Mouse (Mus musculus) myocyte (in vitro differentiated cells): ENCODE data around the gene Ankrd52. TPM values are rescaled to one million over a fixed set of nuclear protein-coding genes. Genes with fewer than 3 reads are reported as not detected.

Source experiments
- H3K27me3 ChIP-seq: one replicate; pipeline ENCODE4 v1.6.1; 2011; ENCODE audit not compliant: control insufficient read depth, insufficient read depth, insufficient read length
- H3K36me3 ChIP-seq: one replicate; pipeline ENCODE4 v1.6.1; 2011; ENCODE audit not compliant: control insufficient read depth, insufficient read depth
- H3K4me2 ChIP-seq: one replicate; pipeline ENCODE4 v1.6.1; 2011; ENCODE audit warnings: low read depth, control low read depth
- H3K4me3 ChIP-seq: one replicate; pipeline ENCODE4 v1.5.1; 2011; ENCODE audit warnings: mild to moderate bottlenecking, control low read depth, moderate library complexity
- H3K79me2 ChIP-seq: one replicate; pipeline ENCODE4 v1.6.1; 2011; ENCODE audit not compliant: control insufficient read depth, insufficient read depth
- H3ac ChIP-seq: one replicate; pipeline ENCODE4 v1.6.1; 2011; ENCODE audit not compliant: control insufficient read depth, insufficient read length
- CEBPB ChIP-seq: IDR thresholded peaks from 2 replicates; pipeline ENCODE4 v1.6.1; 2011; ENCODE audit warnings: mild to moderate bottlenecking, moderate library complexity; ENCODE audit not compliant: poor library complexity, insufficient read depth, severe bottlenecking
- E2F4 ChIP-seq: IDR thresholded peaks from one replicate; pipeline ENCODE4 v1.6.1; 2011; ENCODE audit warnings: mild to moderate bottlenecking, control low read depth, moderate library complexity; ENCODE audit not compliant: insufficient read depth
- MAX ChIP-seq: IDR thresholded peaks from one replicate; pipeline ENCODE4 v1.6.1; 2011; ENCODE audit warnings: low read depth, mild to moderate bottlenecking, control low read depth
- MYOD1 ChIP-seq, 3 experiments: IDR thresholded peaks; one replicate each; pipeline ENCODE4 v1.6.1; 2011; ENCODE audit warnings: control low read depth in 2 of 3, low read depth in 2 of 3, mild to moderate bottlenecking in 2 of 3, moderate library complexity in 1 of 3; ENCODE audit not compliant: insufficient read length in 2 of 3, control insufficient read depth in 1 of 3
- MYOG ChIP-seq, 3 experiments: IDR thresholded peaks; one replicate each; pipeline ENCODE4 v1.6.1; 2011; ENCODE audit warnings: control low read depth in 2 of 3, low read depth in 2 of 3, mild to moderate bottlenecking in 2 of 3; ENCODE audit not compliant: insufficient read length in 2 of 3, control insufficient read depth in 1 of 3, insufficient read depth in 1 of 3
- POLR2A ChIP-seq: IDR thresholded peaks from one replicate; pipeline ENCODE4 v1.6.1; 2011; ENCODE audit warnings: low read depth, mild to moderate bottlenecking, control low read depth, moderate library complexity; ENCODE audit not compliant: insufficient read length
- POLR2AphosphoS2 ChIP-seq: IDR thresholded peaks from one replicate; pipeline ENCODE4 v1.6.1; 2011; ENCODE audit warnings: low read depth, control low read depth; ENCODE audit not compliant: insufficient read length
- REST ChIP-seq: IDR thresholded peaks from one replicate; pipeline ENCODE4 v1.6.1; 2011; ENCODE audit warnings: mild to moderate bottlenecking, control low read depth, moderate library complexity; ENCODE audit not compliant: insufficient read depth, insufficient read length
- SRF ChIP-seq: IDR thresholded peaks from one replicate; pipeline ENCODE4 v1.6.1; 2011; ENCODE audit warnings: low read depth; ENCODE audit not compliant: control insufficient read depth, insufficient read length
- TCF12 ChIP-seq: IDR thresholded peaks from one replicate; pipeline ENCODE4 v1.6.1; 2011; ENCODE audit warnings: mild to moderate bottlenecking, control low read depth; ENCODE audit not compliant: poor library complexity, insufficient read depth, severe bottlenecking
- TCF3 ChIP-seq: IDR thresholded peaks from one replicate; pipeline ENCODE4 v1.6.1; 2011; ENCODE audit warnings: low read depth, control low read depth; ENCODE audit not compliant: insufficient read length
- USF1 ChIP-seq: IDR thresholded peaks from one replicate; pipeline ENCODE4 v1.6.1; 2011; ENCODE audit warnings: low read depth, mild to moderate bottlenecking, control low read depth, moderate library complexity
- polyA plus RNA-seq: library from polyadenylated mRNA; unstranded; fragments of >200 nt; fragmentation: generic; extraction: Trizol; gene quantifications from one replicate; pipeline ENCODE4 v1.2.1, GENCODE M21; 2012; ENCODE audit warnings: missing spikeins

Gene Ankrd52
- polyA plus RNA-seq, 1 experiment, result 30.8 TPM

DNA sequence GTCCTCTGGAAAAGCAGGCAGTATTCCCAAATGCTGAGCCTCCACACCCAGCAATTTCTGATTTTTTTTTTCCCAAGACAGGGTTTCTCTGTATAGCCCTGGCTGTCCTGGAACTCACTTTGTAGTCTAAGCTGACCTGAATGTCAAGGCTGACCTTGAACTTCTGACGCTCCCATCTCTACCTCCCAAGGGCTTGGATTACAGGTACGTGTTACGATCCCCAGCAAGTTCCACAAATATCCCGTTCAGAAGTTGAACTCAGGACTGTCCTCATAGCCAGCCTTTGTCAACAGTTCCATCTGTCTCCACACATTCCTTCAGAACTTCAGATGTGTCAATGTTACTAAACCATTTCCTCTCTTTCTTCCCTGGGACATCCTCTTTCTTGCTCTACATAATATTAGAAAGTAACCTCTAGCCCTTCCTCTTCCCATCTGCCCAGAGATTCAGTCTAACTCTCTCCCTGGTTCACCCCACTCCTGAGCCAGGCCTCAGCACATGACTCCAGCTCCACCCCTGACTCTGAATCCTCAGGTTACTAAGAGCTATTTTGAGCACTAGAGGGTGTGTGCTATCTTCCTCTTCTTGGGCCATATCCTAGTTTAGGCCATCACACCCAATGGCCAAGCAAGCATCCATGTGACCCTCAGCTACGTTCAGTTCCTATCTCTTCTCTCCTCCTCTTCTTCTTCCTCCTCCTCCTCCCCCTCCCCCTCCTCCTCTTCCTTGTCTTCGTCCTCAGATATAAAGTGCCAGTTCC lies 3.7 kb upstream of the Ankrd52 start:
- Histone ChIP-seq H3K36me3 (no peaks in the 10 kb centered on the region), H3K79me2 (peaks cover 9% of the 10 kb centered on the region), H3K4me2 (peak overlapping the region; percentile 0), H3ac (no peak overlapping the region), H3K27me3 (no peaks in the 10 kb centered on the region), H3K4me3 (no peak overlapping the region)
- TF ChIP-seq MYOG (IDR thresholded peaks at IDR 0.05; ENCODE audit: control insufficient read depth in 1 of 3, insufficient read depth in 1 of 3, insufficient read length in 2 of 3, low read depth in 2 of 3) (no peak), USF1 (peak; percentile 62), MAX (no peak), POLR2AphosphoS2 (no peak), TCF3 (no peak), MYOD1 (IDR thresholded peaks at IDR 0.05; ENCODE audit: control insufficient read depth in 1 of 3, insufficient read length in 2 of 3, low read depth in 2 of 3) (no peak), CEBPB (no peak)

DNA sequence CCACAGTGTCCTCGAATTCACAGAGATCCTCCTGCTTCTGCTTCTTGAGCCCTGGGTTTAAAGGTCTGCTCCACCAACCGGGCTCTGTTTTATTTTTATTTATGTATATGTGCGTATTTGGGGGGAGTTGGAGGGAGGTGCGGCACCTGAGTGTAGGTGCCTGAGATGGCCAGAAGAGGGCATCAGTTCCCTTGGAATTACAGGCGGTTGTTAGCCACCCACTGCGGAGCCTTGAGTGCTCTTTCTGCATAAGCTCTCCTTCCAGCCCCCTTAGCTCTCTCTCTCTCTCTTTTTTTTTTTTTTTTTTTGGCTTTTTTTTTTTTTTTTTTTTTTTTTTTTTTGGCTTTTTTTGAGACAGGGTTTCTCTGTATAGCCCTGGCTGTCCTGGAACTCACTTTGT lies 2.5 kb upstream of the Ankrd52 start:
- H3K4me2 ChIP-seq, result no peak overlapping the region
- peaks cover 20% of the 10 kb centered on the region for H3K79me2 ChIP-seq
- no peak overlapping the region for H3K4me3 ChIP-seq
- TF ChIP-seq POLR2AphosphoS2 (no peak), CEBPB (no peak)
- H3ac ChIP-seq, result no peak overlapping the region
- no peaks in the 10 kb centered on the region for H3K27me3 ChIP-seq
- peaks cover 3% of the 10 kb centered on the region for H3K36me3 ChIP-seq

DNA sequence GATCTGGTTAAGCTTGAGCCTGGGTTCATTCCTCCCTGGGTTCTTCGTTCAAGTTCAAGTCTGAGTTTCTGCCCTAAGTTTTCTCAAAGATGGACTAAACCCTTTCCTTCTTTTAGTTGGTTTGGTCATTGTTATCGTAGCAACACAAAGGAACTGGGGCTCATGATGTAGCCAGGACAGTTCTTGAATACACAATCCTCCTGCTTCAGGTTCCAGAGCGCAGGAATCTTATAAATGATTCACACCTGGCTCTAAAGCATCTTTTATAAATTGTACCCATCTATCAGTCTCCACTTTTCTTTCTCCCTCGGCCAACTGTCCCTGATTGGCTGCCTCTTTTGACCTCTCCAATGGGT lies 838 bp upstream of the Ankrd52 start:
- Histone ChIP-seq H3K36me3 (peaks cover 18% of the 10 kb centered on the region), H3K4me3 (peak overlapping the region; percentile 56), H3K79me2 (peaks cover 27% of the 10 kb centered on the region), H3K27me3 (no peaks in the 10 kb centered on the region), H3K4me2 (peak overlapping the region; percentile 97), H3ac (peak overlapping the region; percentile 35)
- TF ChIP-seq POLR2A (no peak), TCF3 (no peak), MAX (no peak), SRF (no peak), REST (no peak), TCF12 (no peak), MYOD1 (IDR thresholded peaks at IDR 0.05; ENCODE audit: control insufficient read depth in 1 of 3, insufficient read length in 2 of 3, low read depth in 2 of 3) (no peak), POLR2AphosphoS2 (no peak), USF1 (no peak), CEBPB (no peak), E2F4 (no peak), MYOG (IDR thresholded peaks at IDR 0.05; ENCODE audit: control insufficient read depth in 1 of 3, insufficient read depth in 1 of 3, insufficient read length in 2 of 3, low read depth in 2 of 3) (no peak)

DNA sequence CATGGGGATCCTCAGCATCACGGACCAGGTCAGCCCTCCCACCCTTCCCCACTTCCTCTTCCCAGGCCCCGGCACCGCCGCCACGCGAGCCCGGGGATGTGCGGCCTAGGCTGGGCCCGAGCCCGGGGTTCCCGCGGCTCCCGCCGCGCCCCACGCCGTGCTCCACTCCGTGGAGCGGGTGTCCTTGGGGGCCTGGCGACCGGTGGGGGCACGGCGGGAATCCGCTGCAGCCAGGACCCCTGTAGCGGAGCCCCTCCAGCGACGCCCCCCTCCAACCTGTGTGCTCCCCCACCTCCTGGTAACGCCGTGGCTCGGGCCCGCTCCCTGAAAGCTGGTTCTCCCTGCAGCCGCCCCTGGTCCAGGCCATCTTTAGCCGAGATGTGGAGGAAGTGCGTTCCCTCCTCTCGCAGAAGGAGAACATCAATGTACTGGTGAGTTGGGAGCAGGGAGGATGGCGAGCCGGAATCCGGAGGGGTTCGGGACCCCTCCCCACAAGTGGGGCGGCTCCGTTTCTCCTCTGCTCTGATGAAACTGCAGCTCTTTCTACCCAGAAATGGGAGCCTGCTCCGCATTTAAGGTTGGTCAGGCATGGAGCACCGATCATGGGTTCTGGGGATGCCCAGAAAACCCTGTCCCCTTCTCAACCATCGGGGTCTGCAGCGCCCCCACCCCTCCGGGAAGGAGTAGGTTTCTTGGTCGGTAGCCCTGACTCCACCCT lies 466 bp downstream of the Ankrd52 start:
- Histone ChIP-seq H3K27me3 (no peaks in the 10 kb centered on the region), H3K36me3 (peaks cover 18% of the 10 kb centered on the region), H3ac (peak overlapping the region; percentile 35), H3K4me3 (peak overlapping the region; percentile 56), H3K4me2 (peak overlapping the region; percentile 92), H3K79me2 (peaks cover 27% of the 10 kb centered on the region)
- TF ChIP-seq MYOD1 (IDR thresholded peaks at IDR 0.05; ENCODE audit: control insufficient read depth in 1 of 3, insufficient read length in 2 of 3, low read depth in 2 of 3), result no peak
- TF ChIP-seq REST, result no peak
- TF ChIP-seq MYOG (IDR thresholded peaks at IDR 0.05; ENCODE audit: control insufficient read depth in 1 of 3, insufficient read depth in 1 of 3, insufficient read length in 2 of 3, low read depth in 2 of 3), result no peak
- TF ChIP-seq TCF3, result no peak
- no peak for TF ChIP-seq MAX
- no peak for TF ChIP-seq CEBPB
- no peak for TF ChIP-seq TCF12
- no peak for TF ChIP-seq SRF
- no peak for TF ChIP-seq E2F4
- TF ChIP-seq USF1, result no peak

DNA sequence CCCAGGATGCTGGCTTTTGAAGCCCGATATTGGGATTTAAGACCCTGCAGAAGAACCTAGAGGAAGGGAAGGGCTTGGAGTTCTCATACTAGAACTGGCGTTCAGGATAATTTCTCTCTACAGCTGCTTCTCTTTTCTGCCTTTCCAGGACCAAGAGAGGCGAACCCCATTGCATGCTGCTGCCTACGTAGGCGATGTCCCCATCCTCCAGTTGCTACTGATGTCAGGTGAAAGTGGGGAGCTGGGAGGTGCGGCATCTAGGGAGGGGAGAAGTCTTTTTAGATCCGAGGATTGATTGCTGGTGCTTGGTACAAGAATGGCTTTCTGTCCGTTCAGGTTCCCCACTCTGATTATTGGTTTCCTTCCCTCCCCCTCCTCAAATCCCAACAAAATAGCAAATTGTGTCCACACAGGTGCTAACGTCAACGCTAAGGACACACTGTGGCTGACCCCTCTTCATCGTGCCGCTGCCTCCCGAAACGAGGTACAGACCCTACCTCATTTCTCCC lies 1.1 kb downstream of the Ankrd52 start:
- peak overlapping the region; percentile 35 for H3ac ChIP-seq
- no peaks in the 10 kb centered on the region for H3K27me3 ChIP-seq
- H3K4me2 ChIP-seq, result peak overlapping the region; percentile 92
- H3K79me2 ChIP-seq, result peaks cover 27% of the 10 kb centered on the region
- peaks cover 22% of the 10 kb centered on the region for H3K36me3 ChIP-seq
- H3K4me3 ChIP-seq, result peak overlapping the region; percentile 56
- TF ChIP-seq POLR2AphosphoS2 (peak; percentile 16), CEBPB (no peak)
